Mouse (Mus musculus) limb, embryonic 12.5 days (tissue): ENCODE measurements around the gene Ppp1r15a. TPM values are rescaled to one million over a fixed set of nuclear protein-coding genes. Genes with fewer than 3 reads are reported as not detected.

Source experiments
- ATAC-seq: fragments of 200-750 bp; cut with Nextera tagmentation; 2 replicates; pipeline ENCODE4 v1.8.0; 2017; ENCODE audit warnings: low read depth, moderate TSS enrichment; ENCODE audit not compliant: insufficient number of reproducible peaks, insufficient read depth, low FRiP score, low TSS enrichment
- H3K27ac ChIP-seq: fragments of 300-500 bp; sonication (generic); 2 replicates; pipeline ENCODE4 v1.5.1; 2016; ENCODE audit warnings: mild to moderate bottlenecking, moderate library complexity
- H3K27me3 ChIP-seq: fragments of 300-500 bp; sonication (generic); 2 replicates; pipeline ENCODE4 v1.6.1; 2016; ENCODE audit warnings: mild to moderate bottlenecking, moderate library complexity
- H3K36me3 ChIP-seq: fragments of 300-500 bp; sonication (generic); 2 replicates; pipeline ENCODE4 v1.6.1; 2016; ENCODE audit warnings: mild to moderate bottlenecking, moderate library complexity
- H3K4me1 ChIP-seq: fragments of 300-500 bp; sonication (generic); replicated peaks from 2 replicates; pipeline ENCODE4 v1.6.1; 2016
- H3K4me2 ChIP-seq: fragments of 300-500 bp; sonication (generic); 2 replicates; pipeline ENCODE4 v1.6.1; 2016; ENCODE audit warnings: mild to moderate bottlenecking, moderate library complexity
- H3K4me3 ChIP-seq: fragments of 300-500 bp; sonication (generic); replicated peaks from 2 replicates; pipeline ENCODE4 v1.5.1; 2016; ENCODE audit warnings: mild to moderate bottlenecking
- H3K9ac ChIP-seq: fragments of 300-500 bp; sonication (generic); replicated peaks from 2 replicates; pipeline ENCODE4 v1.6.1; 2016; ENCODE audit warnings: mild to moderate bottlenecking, moderate library complexity
- H3K9me3 ChIP-seq: fragments of 300-500 bp; sonication (generic); 2 replicates; pipeline ENCODE4 v1.6.1; 2016; ENCODE audit warnings: mild to moderate bottlenecking, moderate library complexity
- WGBS: fragments of 180-500 bp; shearing (Covaris S2); methylation state at CpG from one replicate; pipeline ENCODE4 v1.1.7; 2016; 5-methylcytosine and 5-hydroxymethylcytosine counted together
- polyA plus RNA-seq: library from polyadenylated mRNA; unstranded; fragments of >200 nt; fragmentation: Nextera tagmentation; extraction: Ambion mirVana; gene quantifications from 2 replicates; pipeline ENCODE4 v1.2.1, GENCODE M21; 2016

Ppp1r15a gene
- polyA plus RNA-seq, 1 experiment from 2014 or later = 27.1 TPM

DNA sequence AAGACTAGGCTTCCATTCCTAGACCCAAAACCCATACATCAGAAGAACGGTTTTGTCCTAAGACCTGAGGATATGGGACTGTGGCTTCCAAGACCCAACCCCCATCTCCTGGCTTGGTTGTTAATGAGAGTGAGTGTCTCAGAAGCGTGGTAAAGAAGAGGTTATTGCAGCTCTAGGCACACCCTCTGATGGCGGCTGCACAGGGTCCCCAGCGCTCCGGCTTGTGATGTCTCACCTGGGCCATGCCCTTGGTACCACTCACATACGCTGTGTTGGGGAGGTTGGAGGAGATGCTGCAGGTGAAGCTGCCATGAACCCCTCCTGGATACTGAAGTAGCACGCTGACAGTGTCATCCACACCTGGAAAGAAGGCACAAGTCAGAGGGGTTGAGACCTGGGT is 47.3 kb downstream of the Ppp1r15a start:
- Histone ChIP-seq H3K27me3 (no peaks in the 10 kb centered on the region), H3K9me3 (no peaks in the 10 kb centered on the region), H3K4me2 (no peak overlapping the region), H3K36me3 (no peaks in the 10 kb centered on the region), H3K9ac (no peak overlapping the region), H3K27ac (no peak overlapping the region), H3K4me1 (no peaks in the 10 kb centered on the region), H3K4me3 (no peak overlapping the region)
- ATAC-seq = no peak
- WGBS = 91% methylated on average over 7 of the region's 7 CpGs

DNA sequence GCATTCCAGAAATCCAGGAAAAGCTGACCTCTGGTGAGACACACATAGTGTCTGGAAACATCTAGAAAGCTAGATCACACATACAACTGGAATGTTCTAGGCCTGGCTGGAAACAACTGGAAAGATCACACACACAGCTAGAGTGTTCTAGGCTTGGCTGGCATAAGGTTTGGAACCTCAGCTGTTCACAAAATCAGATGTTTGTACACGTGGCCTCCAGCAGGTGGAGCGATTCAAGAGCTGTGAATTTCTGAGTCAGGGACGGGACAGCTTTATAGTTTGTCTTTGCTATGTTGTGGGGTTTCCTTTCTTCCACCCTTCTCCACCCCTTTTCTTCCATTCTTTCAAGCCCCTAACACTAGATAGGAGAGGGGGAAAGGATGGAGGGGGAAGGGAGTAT is 49.1 kb downstream of the Ppp1r15a start:
- Histone ChIP-seq H3K9ac (no peak overlapping the region), H3K4me1 (no peaks in the 10 kb centered on the region), H3K4me2 (no peak overlapping the region), H3K27me3 (no peaks in the 10 kb centered on the region), H3K4me3 (no peak overlapping the region), H3K27ac (0 out of 2 replicates have a peak overlapping the region, but pooled peaks have one; percentile 17), H3K9me3 (no peaks in the 10 kb centered on the region), H3K36me3 (no peaks in the 10 kb centered on the region)
- ATAC-seq = no peak
- whole genome bisulfite sequencing = 15% methylated on average over 3 of the region's 3 CpGs

DNA sequence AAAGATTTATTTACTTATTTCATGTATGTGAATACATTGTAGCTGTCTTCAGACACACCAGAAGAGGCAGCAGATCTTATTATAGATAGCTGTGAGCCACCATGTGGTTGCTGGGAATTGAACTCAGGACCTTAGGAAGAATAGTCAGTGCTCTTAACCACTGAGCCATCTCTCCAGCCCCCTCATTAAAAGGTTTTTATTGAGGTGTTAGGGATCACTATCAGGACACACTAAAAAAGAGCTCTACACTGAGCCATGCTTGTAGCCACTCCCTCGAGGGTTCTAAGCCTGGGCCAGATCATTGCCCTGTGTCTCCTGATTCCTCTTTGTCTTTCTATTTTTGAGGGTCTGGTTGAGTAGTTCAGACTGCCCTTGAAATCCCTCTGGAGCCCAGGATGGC is 49.6 kb downstream of the Ppp1r15a start:
- H3K4me3 ChIP-seq = no peak overlapping the region
- no peak overlapping the region for H3K27ac ChIP-seq
- no peak overlapping the region for H3K4me2 ChIP-seq
- no peaks in the 10 kb centered on the region for H3K27me3 ChIP-seq
- ATAC-seq = no peak
- no peaks in the 10 kb centered on the region for H3K9me3 ChIP-seq
- no peaks in the 10 kb centered on the region for H3K36me3 ChIP-seq
- 67% methylated on average over 1 of the region's 1 CpGs for WGBS
- H3K9ac ChIP-seq = no peak overlapping the region
- no peaks in the 10 kb centered on the region for H3K4me1 ChIP-seq

DNA sequence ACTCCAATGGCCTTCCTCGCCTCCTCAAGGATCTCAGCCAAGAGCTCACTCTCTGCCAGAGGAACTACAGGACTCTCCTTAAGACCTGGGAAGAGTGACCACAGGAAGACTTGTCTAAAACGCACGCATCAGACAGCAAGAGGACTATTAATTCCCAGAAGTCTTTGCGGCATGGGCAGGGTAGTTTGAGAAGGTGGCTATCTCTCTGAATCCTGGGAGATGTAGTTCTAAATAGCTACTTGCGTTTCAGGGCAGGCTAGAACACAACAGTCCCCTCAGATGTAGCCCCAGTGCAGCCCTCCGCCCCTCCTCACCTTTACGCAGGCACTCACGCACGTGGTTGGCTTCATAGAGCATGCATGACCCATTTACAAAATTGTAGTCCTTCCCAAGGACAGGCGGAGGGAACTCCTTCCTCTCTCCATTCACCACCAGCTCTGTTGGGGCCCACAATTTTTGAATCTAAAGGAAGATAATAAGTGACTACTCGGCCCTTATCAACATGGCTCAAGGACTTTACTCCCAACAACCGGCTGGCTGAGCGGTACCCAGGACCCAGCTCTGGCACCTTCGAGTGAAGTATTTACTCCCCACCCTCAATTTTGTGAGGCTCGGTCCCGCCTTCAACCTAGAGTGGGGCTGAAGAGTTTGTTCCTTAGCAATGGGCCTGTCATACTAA is 50.6 kb downstream of the Ppp1r15a start:
- H3K4me2 ChIP-seq = peak overlapping the region; percentile 39
- peak overlapping the region; percentile 42; the same call in 1 of the 2 replicates for H3K9ac ChIP-seq
- H3K36me3 ChIP-seq = no peaks in the 10 kb centered on the region
- H3K4me3 ChIP-seq = peak overlapping the region; percentile 20; the same call in 1 of the 2 replicates
- WGBS = 64% methylated on average over 16 of the region's 16 CpGs
- H3K27me3 ChIP-seq = no peaks in the 10 kb centered on the region
- no peaks in the 10 kb centered on the region for H3K9me3 ChIP-seq
- no peaks in the 10 kb centered on the region for H3K4me1 ChIP-seq
- no peak for ATAC-seq
- 0 out of 2 replicates have a peak overlapping the region, but pooled peaks have one; percentile 24 for H3K27ac ChIP-seq

Other genes starting within 250 kb of the Ppp1r15a start
- gene Slc6a21, start 248.8 kb downstream of the Ppp1r15a start, polyA plus RNA-seq = not detected in 2 replicates
- gene Trpm4, start 192.5 kb downstream of the Ppp1r15a start, polyA plus RNA-seq = 14.0 and 16.1 TPM in 2 replicates
- 1.8 and 1.9 TPM in 2 replicates for gene Hrc, start 191.0 kb downstream of the Ppp1r15a start, polyA plus RNA-seq
- 6.4 and 8.4 TPM in 2 replicates for gene Ppfia3, start 159.2 kb downstream of the Ppp1r15a start, polyA plus RNA-seq
- 1.4 and 1.8 TPM in 2 replicates for gene Lin7b, start 155.7 kb downstream of the Ppp1r15a start, polyA plus RNA-seq
- gene Snrnp70, start 130.5 kb downstream of the Ppp1r15a start, polyA plus RNA-seq = 341 and 347 TPM in 2 replicates
- 0.13 and 0.18 TPM in 2 replicates for gene Kcna7, start 120.6 kb downstream of the Ppp1r15a start, polyA plus RNA-seq
- gene Ntf5, start 112.6 kb downstream of the Ppp1r15a start, polyA plus RNA-seq = 3.9 and 5.6 TPM in 2 replicates
- gene Lhb, start 105.4 kb downstream of the Ppp1r15a start, polyA plus RNA-seq = 0.33 TPM in 1 of 2 replicates, not detected in the other
- 45.2 and 46.2 TPM in 2 replicates for gene Gys1, start 91.4 kb downstream of the Ppp1r15a start, polyA plus RNA-seq
- 155 and 156 TPM in 2 replicates for gene Ruvbl2, start 88.2 kb downstream of the Ppp1r15a start, polyA plus RNA-seq
- gene Ftl1, start 66.4 kb downstream of the Ppp1r15a start, polyA plus RNA-seq = 4,887 and 4,953 TPM in 2 replicates
- gene Bax, start 59.4 kb downstream of the Ppp1r15a start, polyA plus RNA-seq = 224 and 230 TPM in 2 replicates
- gene Tulp2, start 44.4 kb downstream of the Ppp1r15a start, polyA plus RNA-seq = 1.4 TPM in 2 replicates
- gene Gm45808, start 39.5 kb downstream of the Ppp1r15a start, polyA plus RNA-seq = not detected in 2 replicates
- gene Dhdh, start 37.5 kb downstream of the Ppp1r15a start, polyA plus RNA-seq = 3.2 and 3.3 TPM in 2 replicates
- 149 and 160 TPM in 2 replicates for gene Nucb1, start 15.9 kb downstream of the Ppp1r15a start, polyA plus RNA-seq
- gene Plekha4, start 62 bp upstream of the Ppp1r15a start, polyA plus RNA-seq = 1.4 TPM in 2 replicates
- 0.55 and 1.1 TPM in 2 replicates for gene Hsd17b14, start 28.6 kb upstream of the Ppp1r15a start, polyA plus RNA-seq
- 50.4 and 56.5 TPM in 2 replicates for gene Bcat2, start 43.9 kb upstream of the Ppp1r15a start, polyA plus RNA-seq
- not detected in 2 replicates for gene Fgf21, start 89.2 kb upstream of the Ppp1r15a start, polyA plus RNA-seq
- not detected in 2 replicates for gene Fut1, start 91.0 kb upstream of the Ppp1r15a start, polyA plus RNA-seq
- 0.13 and 0.17 TPM in 2 replicates for gene Izumo1, start 95.5 kb upstream of the Ppp1r15a start, polyA plus RNA-seq
- gene Rasip1, start 101.2 kb upstream of the Ppp1r15a start, polyA plus RNA-seq = 11.7 and 13.4 TPM in 2 replicates
- 5.7 and 5.9 TPM in 2 replicates for gene Mamstr, start 113.7 kb upstream of the Ppp1r15a start, polyA plus RNA-seq
- gene Fut2, start 140.1 kb upstream of the Ppp1r15a start, polyA plus RNA-seq = 0.15 TPM in 2 replicates
- gene Ntn5, start 157.8 kb upstream of the Ppp1r15a start, polyA plus RNA-seq = 0.13 and 0.23 TPM in 2 replicates
- 0.40 and 0.74 TPM in 2 replicates for gene Sec1, start 168.1 kb upstream of the Ppp1r15a start, polyA plus RNA-seq
- 8.8 and 12.6 TPM in 2 replicates for gene Car11, start 173.6 kb upstream of the Ppp1r15a start, polyA plus RNA-seq
- 6.4 and 8.5 TPM in 2 replicates for gene Dbp, start 178.8 kb upstream of the Ppp1r15a start, polyA plus RNA-seq
- gene Rpl18, start 189.2 kb upstream of the Ppp1r15a start, polyA plus RNA-seq = 990 and 1,038 TPM in 2 replicates
- 32.5 TPM in 2 replicates for gene Sphk2, start 191.7 kb upstream of the Ppp1r15a start, polyA plus RNA-seq
- 1.0 and 1.3 TPM in 2 replicates for gene Fam83e, start 194.9 kb upstream of the Ppp1r15a start, polyA plus RNA-seq
- not detected in 2 replicates for gene Spaca4, start 199.5 kb upstream of the Ppp1r15a start, polyA plus RNA-seq